Mouse (Mus musculus): ENCODE measurements at regions not wholly inside any gene's neighbourhood (a gene's known extent, or its start where the extent isn't known, plus 50 kb on each side); places are given as distances from the start of the nearest gene placed in this dataset.

DNA sequence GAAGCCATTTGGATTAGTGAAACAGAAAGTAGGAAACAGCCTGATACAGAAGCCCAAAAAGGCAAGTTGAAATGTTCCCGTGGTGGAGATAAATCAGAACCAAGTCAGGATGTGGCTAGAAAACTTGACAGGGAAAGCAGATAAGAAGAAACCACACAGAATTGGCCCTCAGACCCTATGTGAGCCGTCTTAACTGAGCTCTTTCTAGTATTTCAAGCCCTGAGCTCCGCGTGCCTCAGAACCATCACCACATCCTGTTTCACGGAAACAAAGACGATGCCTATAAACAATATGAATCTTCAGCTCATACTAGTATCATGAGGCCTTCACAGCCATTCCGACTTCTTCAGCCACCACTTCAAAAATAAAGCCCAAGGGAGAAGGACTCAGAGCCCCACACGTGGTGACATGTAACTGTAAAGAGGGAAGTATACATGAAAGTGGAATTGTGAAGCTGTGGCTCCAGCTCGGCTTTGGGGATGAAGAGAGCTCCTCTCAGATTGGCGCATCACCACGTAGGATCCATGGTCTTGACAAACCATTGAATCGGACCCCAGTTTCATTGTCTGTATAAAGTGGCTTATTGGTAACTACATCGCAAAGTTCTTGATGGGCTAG, 104.2 kb upstream of the 2610301B20Rik start:
- no peak for DNase-seq (ENCODE audit: extremely low spot score, low spot score)

DNA sequence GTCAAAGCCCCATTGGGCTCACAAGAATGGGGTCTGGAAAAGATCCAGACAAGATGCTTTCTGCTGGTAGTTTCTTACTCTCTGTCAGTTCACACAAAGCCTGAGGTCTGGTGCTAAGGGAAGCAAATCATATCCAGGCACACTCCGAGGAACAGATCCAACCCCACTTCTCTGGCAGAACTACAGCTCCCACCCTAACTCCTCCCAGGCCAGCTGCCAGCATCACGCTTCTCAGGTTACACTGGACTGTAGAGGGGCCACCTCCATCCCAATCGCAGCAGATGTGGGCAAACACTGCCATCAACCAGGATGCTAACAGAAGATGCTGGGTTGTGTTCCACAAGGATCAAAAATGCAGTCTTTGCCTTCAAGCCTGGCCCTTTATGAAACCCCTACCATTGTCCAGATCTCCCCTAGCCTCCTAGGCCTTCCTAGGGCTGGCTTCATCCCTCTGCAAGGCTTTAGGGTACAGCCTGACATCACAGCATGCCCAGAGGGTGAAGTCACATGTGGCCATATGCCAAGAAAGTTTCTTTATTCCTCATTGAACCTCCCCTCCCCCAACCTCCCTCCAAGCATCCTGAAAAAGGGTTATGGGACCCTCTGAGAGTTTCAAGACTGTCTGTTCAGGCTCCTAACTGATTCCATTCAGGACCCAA, 99.6 kb upstream of the 2610301B20Rik start:
- DNase-seq (ENCODE audit: extremely low spot score, low spot score), result peak; percentile 16

DNA sequence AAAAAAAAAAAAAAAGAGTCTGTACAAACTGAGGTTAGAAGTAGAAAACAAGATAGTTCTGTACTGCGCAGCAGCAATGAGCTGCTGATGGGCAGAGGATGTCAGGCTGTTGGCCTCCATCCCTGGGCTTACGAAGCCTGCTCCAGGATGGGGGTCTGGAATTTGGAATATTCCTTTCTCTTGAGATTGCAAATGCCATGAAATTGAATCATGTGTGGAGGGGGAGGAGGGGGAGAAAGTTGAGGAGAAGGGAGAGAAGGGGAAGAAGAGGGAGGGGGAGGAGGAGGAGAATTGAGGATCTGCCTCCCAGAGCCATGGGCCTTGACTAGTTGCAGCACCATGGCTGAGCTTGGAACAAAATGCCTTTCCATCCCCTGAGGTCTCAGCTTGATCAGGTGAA, 87.6 kb upstream of the 2610301B20Rik start:
- DNase-seq (ENCODE audit: extremely low spot score, low spot score), result no peak

DNA sequence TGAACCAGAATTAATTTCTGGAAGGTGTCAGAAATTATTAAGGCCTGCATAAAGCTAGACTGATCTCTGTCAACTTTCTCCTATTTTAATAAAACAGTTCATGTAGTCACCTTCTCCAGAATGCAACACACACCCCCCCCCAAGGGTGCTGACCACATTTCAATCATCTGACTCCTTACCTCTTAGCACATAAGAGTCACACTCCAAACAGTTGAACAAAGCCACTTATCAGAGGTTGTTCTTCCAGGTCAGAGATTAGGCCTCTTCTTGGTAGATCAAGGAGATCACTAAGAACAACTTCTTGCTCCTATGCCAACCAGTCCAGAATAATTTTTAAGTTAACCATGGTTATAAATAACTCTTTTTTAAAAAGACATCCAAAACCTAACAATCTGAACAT, 86.0 kb upstream of the 2610301B20Rik start:
- DNase-seq (ENCODE audit: extremely low spot score, low spot score), result no peak

DNA sequence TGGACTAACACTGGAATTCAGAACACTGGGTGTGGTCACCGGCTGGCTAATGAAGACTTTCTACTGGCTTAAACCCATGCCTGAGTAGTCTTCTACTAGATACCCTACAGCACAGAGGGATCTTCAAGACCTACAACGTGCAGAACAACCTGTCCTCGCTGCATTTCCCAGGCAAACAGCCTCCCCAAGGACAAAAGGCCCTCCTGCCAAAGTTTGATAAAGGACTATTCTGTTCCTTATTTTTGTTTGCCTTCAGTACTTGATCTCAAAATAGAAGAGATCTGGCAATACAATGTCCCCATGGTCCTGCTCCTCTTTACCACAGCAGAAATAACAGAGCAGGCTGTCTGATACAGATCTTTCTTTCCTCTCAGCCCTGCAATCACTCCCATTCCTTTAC, 85.2 kb upstream of the 2610301B20Rik start:
- DNase-seq (ENCODE audit: extremely low spot score, low spot score), result no peak

DNA sequence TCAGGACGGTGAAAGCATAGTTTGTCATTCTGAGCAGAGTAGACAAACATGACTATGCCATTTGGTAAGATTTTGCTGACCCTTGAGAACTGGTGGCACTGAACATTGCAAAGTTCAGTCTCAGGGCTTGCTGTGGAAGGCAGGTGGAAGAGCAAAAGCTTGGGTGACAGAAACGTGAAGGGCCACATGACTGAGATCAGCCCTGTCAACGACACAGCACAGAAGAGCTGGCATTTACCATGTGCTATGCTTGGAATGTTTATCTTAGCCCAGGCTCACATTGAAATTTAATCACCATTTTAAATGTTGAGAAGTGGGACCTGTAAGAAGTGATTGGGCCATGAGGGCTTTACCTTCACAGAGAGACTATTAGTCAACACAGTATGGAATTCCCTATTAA, 81.7 kb upstream of the 2610301B20Rik start:
- DNase-seq (ENCODE audit: extremely low spot score, low spot score), result no peak

DNA sequence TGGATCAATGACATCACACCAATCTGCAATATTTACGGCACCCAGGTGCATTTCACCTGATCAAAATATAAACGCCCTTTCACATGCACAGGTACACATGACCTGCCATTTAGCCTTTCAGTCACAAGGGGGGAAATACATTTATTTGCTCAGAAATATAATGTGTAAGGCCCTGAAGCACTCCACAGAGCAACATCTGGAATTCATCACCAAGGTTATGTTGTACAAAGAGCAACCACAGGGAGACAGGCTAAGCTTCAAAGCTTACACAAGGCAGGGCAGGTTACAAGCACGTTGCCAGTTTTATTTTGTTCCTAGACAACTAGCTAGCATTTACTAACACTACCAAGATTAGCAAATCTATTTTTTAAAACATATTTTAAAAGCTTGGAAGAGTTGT, 79.8 kb upstream of the 2610301B20Rik start:
- no peak for DNase-seq (ENCODE audit: extremely low spot score, low spot score)

DNA sequence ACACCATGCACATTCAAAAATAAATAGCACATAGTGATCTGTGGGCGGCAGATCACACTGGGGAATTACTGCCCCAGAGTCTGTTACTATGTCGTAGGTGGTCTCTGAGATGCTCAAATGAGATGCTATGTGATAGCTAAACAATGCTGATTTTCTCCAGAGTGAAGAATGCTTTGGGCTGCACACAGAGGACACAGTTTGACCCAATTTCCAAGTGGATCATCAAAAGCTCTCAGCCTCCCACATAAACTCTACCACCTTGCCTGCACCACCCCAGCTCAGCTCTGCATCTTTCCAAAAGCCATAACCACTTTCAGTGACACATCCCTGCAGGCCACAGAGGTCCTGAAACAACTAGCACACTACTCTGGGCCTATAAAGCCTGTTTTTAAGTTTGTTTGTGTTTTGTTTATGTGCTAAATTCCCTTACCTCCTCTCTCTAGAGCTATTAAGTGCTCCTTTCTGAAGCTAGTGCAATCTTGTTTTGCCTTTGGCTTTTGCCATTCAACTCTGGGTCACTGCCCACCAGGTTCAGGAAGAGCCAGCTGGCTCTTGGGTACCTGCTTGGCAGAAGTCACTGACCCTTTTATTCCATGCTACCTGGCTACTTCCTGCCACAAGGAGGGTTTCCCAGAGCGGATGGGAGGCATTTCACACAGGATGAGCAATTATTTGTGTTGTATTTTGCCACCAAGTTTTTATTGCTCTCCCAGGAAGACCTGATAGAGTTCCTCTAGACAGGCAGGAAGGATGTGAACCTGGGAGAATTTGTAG, 73.3 kb upstream of the 2610301B20Rik start:
- DNase-seq (ENCODE audit: extremely low spot score, low spot score), result no peak

DNA sequence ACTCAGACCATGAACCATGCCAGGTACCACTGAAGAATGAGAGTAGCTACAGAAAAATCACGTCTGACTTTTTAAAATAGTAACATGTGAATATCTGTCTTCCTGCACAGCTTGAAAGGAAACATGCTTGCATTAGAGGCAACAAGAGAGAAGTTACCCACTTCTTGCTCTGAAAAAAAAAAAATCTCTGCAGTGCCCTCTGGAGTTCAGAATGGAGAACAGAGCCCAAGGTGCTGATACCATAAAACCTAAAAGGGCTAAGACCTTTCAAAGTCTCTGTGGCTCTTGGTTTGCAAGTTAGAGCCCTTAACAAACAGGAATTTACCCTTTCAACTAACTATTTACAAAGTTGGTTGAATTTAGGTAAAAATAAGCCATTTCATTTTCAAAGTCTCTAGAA, 69.6 kb upstream of the 2610301B20Rik start:
- DNase-seq (ENCODE audit: extremely low spot score, low spot score), result no peak

DNA sequence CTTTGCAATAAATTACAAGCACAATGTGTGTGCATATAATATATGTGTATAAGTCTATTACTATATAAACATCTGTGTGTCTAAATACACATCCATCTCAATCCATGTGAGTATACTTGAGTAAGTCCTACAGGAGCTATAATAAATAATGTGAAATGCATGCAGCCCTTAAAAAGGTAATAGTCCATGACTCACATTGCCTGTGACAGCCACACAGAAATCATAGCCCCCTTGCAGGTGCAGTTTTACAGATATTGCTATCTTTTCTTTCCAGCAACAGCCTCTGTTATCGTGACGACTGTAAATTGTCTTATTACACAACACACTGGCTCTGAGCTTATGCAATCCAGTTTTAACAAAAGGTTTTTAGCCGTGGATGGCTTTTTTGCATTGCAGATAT, 67.0 kb upstream of the 2610301B20Rik start:
- no peak for DNase-seq (ENCODE audit: extremely low spot score, low spot score)

DNA sequence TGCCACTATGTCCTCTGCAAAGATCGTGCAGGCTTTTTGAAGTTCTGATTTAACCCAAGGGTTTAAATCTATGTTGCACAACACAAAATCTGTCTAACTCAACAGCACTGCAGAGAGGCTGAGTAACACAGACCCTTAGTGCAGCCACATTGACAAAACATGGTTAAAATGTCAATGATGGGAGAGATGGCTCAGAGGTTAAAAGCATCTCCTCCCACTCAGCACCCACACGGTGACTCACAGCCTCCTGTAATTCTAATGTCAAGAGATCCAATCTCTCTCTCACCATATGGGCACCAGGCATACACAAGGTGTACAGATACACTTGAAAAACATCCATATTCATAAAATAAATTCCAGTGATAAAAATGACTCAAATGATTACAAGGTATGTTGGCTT, 61.4 kb upstream of the 2610301B20Rik start:
- no peak for DNase-seq (ENCODE audit: extremely low spot score, low spot score)

All from neural tube, embryonic 10.5 days (tissue).